9 mouse cellular contexts compared by ENCODE assay signal in genomic region chr4:57904638-57905037, GRCm38 (mm10). TPM values are rescaled to one million over a fixed set of nuclear protein-coding genes. Genes with fewer than 3 reads are reported as not detected.
A peak's percentile ranks its signal among the peaks of the same experiment; 100 is the strongest.
DNase-seq lines count a peak whose midpoint lies in the region; ATAC-seq and TF ChIP-seq lines count a peak whose summit lies in the region.
"Had no signal": no experiment of that assay in that cellular context is flagged by ENCODE, and none has a peak within 500 bp of the region (broad histone marks: within the 10 kb centered on the region; RNA-seq: fewer than 3 reads in every experiment).

No protein-coding gene starts in this region.

- H3K4me1 ChIP-seq in neural tube, embryonic 13.5 days (replicated peaks): peaks cover 5% of the 10 kb centered on the region; the same call in 1 of the 2 replicates
- H3K4me1 ChIP-seq in forebrain, postnatal 0 days (ENCODE audit: insufficient read depth): no peaks in the 10 kb centered on the region
- H3K4me1 ChIP-seq in stomach, embryonic 15.5 days: 0 out of 2 replicates have a peak, but pooled peaks cover 2% of the 10 kb centered on the region

- H3K27ac ChIP-seq in neural tube, embryonic 13.5 days (replicated peaks): no peak overlapping the region
- no peak overlapping the region for H3K27ac ChIP-seq in forebrain, postnatal 0 days (ENCODE audit: low read depth, low read length)
- no peak overlapping the region for H3K27ac ChIP-seq in stomach, embryonic 15.5 days

- H3K36me3 ChIP-seq in neural tube, embryonic 13.5 days: no peaks in the 10 kb centered on the region
- no peaks in the 10 kb centered on the region for H3K36me3 ChIP-seq in forebrain, postnatal 0 days (ENCODE audit: insufficient read depth)
- no peaks in the 10 kb centered on the region for H3K36me3 ChIP-seq in stomach, embryonic 15.5 days

- no peaks in the 10 kb centered on the region for H3K27me3 ChIP-seq in neural tube, embryonic 13.5 days
- H3K27me3 ChIP-seq in forebrain, postnatal 0 days (ENCODE audit: insufficient read depth, low read length): no peaks in the 10 kb centered on the region; the same call in 1 of the 2 replicates
- no peaks in the 10 kb centered on the region for H3K27me3 ChIP-seq in stomach, embryonic 15.5 days (replicated peaks)

- no peak overlapping the region for H3K9ac ChIP-seq in neural tube, embryonic 13.5 days
- no peak overlapping the region for H3K9ac ChIP-seq in forebrain, postnatal 0 days
- no peak overlapping the region for H3K9ac ChIP-seq in stomach, embryonic 15.5 days

- no peak for DNase-seq in neural tube, embryonic 10.5 days (ENCODE audit: extremely low spot score, low spot score)
- DNase-seq in forebrain, postnatal 0 days: no peak
- DNase-seq in kidney, postnatal 25 days: peak; percentile 72 to 75
- no peak for DNase-seq in frontal cortex, postnatal 14 days (ENCODE audit: low spot score in 2 of 2)
- DNase-seq in right cerebral cortex, postnatal 14 days: no peak
- no peak for DNase-seq in heart, postnatal 4 days
- DNase-seq: cerebellum, adult 11-12 months had no signal

- TF ChIP-seq CTCF in forebrain, postnatal 0 days (IDR thresholded peaks at IDR 0.05; ENCODE audit: low read depth): no peak

- no peak overlapping the region for H3K4me3 ChIP-seq in neural tube, embryonic 13.5 days
- H3K4me3 ChIP-seq in forebrain, postnatal 0 days (ENCODE audit: low read depth, low read length): no peak overlapping the region
- no peak overlapping the region for H3K4me3 ChIP-seq in stomach, embryonic 15.5 days (replicated peaks)

- WGBS in neural tube, embryonic 13.5 days: 33% methylated on average over 9 of the region's 9 CpGs
- WGBS in forebrain, postnatal 0 days: 24% methylated on average over 9 of the region's 9 CpGs
- WGBS in stomach, embryonic 15.5 days: 31% methylated on average over 9 of the region's 9 CpGs

- no peak overlapping the region for H3K4me2 ChIP-seq in neural tube, embryonic 13.5 days
- H3K4me2 ChIP-seq in forebrain, postnatal 0 days (ENCODE audit: low read depth): no peak overlapping the region
- H3K4me2 ChIP-seq in stomach, embryonic 15.5 days: peak overlapping the region; percentile 22; the same call in 1 of the 2 replicates

- ATAC-seq in neural tube, embryonic 13.5 days (ENCODE audit: low read depth): peak; percentile 20; the same call in 1 of the 2 replicates
- ATAC-seq in forebrain, postnatal 0 days: peak; percentile 13; the same call in 1 of the 2 replicates
- peak; percentile 49; the same call in 1 of the 2 replicates for ATAC-seq in stomach, embryonic 15.5 days (ENCODE audit: insufficient read depth, low FRiP score, low read depth)

- no peaks in the 10 kb centered on the region for H3K9me3 ChIP-seq in neural tube, embryonic 13.5 days
- H3K9me3 ChIP-seq in forebrain, postnatal 0 days (ENCODE audit: low read length): no peaks in the 10 kb centered on the region
- H3K9me3 ChIP-seq in stomach, embryonic 15.5 days: no peaks in the 10 kb centered on the region

RNA-seq across cellular contexts. Expression of gene D630039A03Rik, which starts 11.5 kb away (rescaled TPM):
- 0.23 and 0.35 TPM in 2 replicates for polyA plus RNA-seq in neural tube, embryonic 13.5 days (2015; fragmentation: Nextera tagmentation; extraction: Ambion mirVana)
- 0.29 TPM in 1 of 2 replicates, not detected in the other for total RNA-seq in forebrain, postnatal 0 days (2014; rRNA removed)
- polyA plus RNA-seq in forebrain, postnatal 0 days (2015; fragmentation: Nextera tagmentation; extraction: Ambion mirVana): not detected in 2 replicates
- polyA plus RNA-seq in stomach, embryonic 15.5 days (2015; fragmentation: Nextera tagmentation; extraction: Ambion mirVana): 10.4 and 11.4 TPM in 2 replicates
- not detected for total RNA-seq in heart, postnatal 4 days (2021)

RNA-seq across cellular contexts. Expression of gene Txn1, which starts 51.6 kb away (rescaled TPM):
- 295 and 303 TPM in 2 replicates for polyA plus RNA-seq in neural tube, embryonic 13.5 days (2015; fragmentation: Nextera tagmentation; extraction: Ambion mirVana)
- total RNA-seq in forebrain, postnatal 0 days (2014; rRNA removed): 92.1 and 115 TPM in 2 replicates
- 340 and 365 TPM in 2 replicates for polyA plus RNA-seq in forebrain, postnatal 0 days (2015; fragmentation: Nextera tagmentation; extraction: Ambion mirVana)
- polyA plus RNA-seq in stomach, embryonic 15.5 days (2015; fragmentation: Nextera tagmentation; extraction: Ambion mirVana): 476 and 493 TPM in 2 replicates
- total RNA-seq in heart, postnatal 4 days (2021): 100 to 1,000 TPM; 182 to 189 TPM

Comparison
In these comparisons a context has a peak if more than half of its experiments do, and no peak if none do; other contexts are left out.
1. DNase-seq: peak in kidney, postnatal 25 days (2 of 2); none in neural tube, embryonic 10.5 days (single experiment), forebrain, postnatal 0 days (single experiment), frontal cortex, postnatal 14 days (0 of 2), right cerebral cortex, postnatal 14 days (single experiment) and heart, postnatal 4 days (single experiment).
2. Peak in every context shown above with its lines, with median percentiles within 50 percentile points of each other: ATAC-seq.